Mouse (Mus musculus) liver, postnatal 0 days (tissue): ENCODE measurements at regions not wholly inside any gene's neighbourhood (a gene's known extent, or its start where the extent isn't known, plus 50 kb on each side); places are given as distances from the start of the nearest gene placed in this dataset.

Experiments
- CTCF ChIP-seq: sonication (generic); IDR thresholded peaks from 2 replicates; pipeline ENCODE4 v1.5.1; 2016; ENCODE audit warnings: antibody characterized with exemption, low read depth
- EP300 ChIP-seq: IDR thresholded peaks from 2 replicates; pipeline ENCODE4 v1.6.1; 2016; ENCODE audit warnings: antibody characterized with exemption, low read depth, mild to moderate bottlenecking

DNA sequence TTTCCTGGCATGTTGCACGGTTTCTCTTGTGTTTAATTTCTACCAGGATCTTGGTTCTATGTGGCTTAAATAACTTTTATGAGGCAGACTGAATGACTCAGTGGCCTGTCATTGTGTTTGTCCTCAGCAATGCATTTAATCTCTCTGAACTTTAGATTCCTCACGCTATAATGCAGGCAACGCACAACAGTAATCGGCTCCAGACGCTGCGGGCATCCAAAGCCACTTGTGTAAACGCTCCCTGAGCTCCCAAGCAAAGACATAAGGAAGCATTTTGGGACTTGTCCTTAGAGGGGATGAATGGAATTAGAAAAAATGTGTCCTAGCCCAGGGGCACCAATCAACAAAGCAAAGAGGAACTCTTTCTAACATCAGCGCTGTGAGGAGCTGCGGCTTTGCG is 57.6 kb downstream of the Calml3 start:
- no peak for TF ChIP-seq CTCF
- no peak for TF ChIP-seq EP300
